Mouse (Mus musculus) limb, embryonic 15.5 days (tissue): ENCODE results near the gene H13. TPM values are rescaled to one million over a fixed set of nuclear protein-coding genes. Genes with fewer than 3 reads are reported as not detected.

Experiments used
- ATAC-seq: fragments of 200-750 bp; cut with Nextera tagmentation; 2 replicates; pipeline ENCODE4 v1.8.0; 2017; ENCODE audit warnings: low read depth, moderate TSS enrichment; ENCODE audit not compliant: insufficient number of reproducible peaks, low FRiP score, low TSS enrichment
- H3K27ac ChIP-seq: fragments of 300-500 bp; sonication (generic); 2 replicates; pipeline ENCODE4 v1.5.1; 2015; ENCODE audit warnings: moderate library complexity, mild to moderate bottlenecking, inconsistent platforms
- H3K27me3 ChIP-seq: fragments of 300-500 bp; sonication (generic); 2 replicates; pipeline ENCODE4 v1.6.1; 2015; ENCODE audit warnings: inconsistent platforms
- H3K36me3 ChIP-seq: fragments of 300-500 bp; sonication (generic); 2 replicates; pipeline ENCODE4 v1.6.1; 2015; ENCODE audit warnings: inconsistent platforms
- H3K4me1 ChIP-seq: fragments of 300-500 bp; sonication (generic); 2 replicates; pipeline ENCODE4 v1.6.1; 2015; ENCODE audit warnings: inconsistent platforms
- H3K4me2 ChIP-seq: fragments of 300-500 bp; sonication (generic); 2 replicates; pipeline ENCODE4 v1.6.1; 2015; ENCODE audit warnings: mild to moderate bottlenecking, inconsistent platforms
- H3K4me3 ChIP-seq: fragments of 300-500 bp; sonication (generic); 2 replicates; pipeline ENCODE4 v1.5.1; 2015; ENCODE audit warnings: mild to moderate bottlenecking, inconsistent platforms
- H3K9ac ChIP-seq: fragments of 300-500 bp; sonication (generic); 2 replicates; pipeline ENCODE4 v1.6.1; 2015; ENCODE audit warnings: inconsistent platforms
- H3K9me3 ChIP-seq: fragments of 300-500 bp; sonication (generic); 2 replicates; pipeline ENCODE4 v1.6.1; 2016; ENCODE audit warnings: inconsistent platforms
- WGBS: fragments of 180-500 bp; shearing (Covaris S2); methylation state at CpG from one replicate; pipeline ENCODE4 v1.1.7; 2015; 5-methylcytosine and 5-hydroxymethylcytosine counted together
- polyA plus RNA-seq: library from polyadenylated mRNA; unstranded; fragments of >200 nt; fragmentation: Nextera tagmentation; extraction: Ambion mirVana; gene quantifications from 2 replicates; pipeline ENCODE4 v1.2.1, GENCODE M21; 2015

Gene H13
- polyA plus RNA-seq, 1 experiment from 2014 or later, result 143 TPM

DNA sequence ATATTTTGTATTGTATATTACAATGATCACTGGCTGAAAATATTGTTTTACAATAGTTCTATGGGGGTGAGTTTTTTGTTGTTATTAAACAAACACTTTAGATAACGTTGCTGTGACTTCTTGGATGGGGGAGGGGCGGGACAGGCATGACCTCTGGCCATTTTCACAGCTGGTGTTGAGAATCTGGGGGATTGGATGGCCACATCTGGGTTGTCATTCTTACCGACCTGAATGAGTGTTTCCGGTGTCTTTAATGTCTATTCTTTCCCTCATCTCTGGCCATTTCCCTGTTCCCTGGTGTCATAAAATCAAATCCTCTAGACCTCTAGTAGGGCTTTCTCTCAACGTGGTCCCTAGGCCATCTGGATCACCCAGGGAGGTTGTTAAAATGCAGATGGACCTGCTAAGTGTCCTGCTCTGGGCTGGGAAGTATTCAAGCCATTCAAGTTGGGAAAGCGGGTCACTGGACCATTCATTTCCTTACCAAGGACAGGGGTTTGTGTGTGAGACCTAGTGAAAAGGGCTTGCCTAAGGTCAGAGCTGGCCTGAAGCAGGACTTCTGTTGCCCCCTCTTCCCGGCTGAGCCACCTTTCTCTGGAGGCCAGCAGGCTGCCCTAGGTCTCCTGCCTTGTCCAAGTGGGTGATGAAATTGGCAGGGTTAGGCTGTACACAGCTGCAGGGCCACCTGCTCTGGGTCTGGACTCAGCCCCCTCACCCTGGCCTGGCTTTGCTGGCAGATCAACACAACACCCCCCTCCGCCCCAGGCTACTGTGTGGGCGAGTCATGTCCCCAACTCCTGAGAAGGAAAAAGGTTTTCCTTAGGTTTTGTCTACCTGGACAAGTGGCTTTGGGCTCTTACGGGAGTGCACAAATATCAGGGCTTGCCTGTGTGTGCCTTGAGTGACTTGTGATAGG lies 68.3 kb downstream of the H13 start:
- 7% methylated on average over 10 of the region's 10 CpGs for WGBS
- Histone ChIP-seq H3K4me1 (peaks cover 69% of the 10 kb centered on the region), H3K4me3 (peak overlapping the region; percentile 79), H3K4me2 (peak overlapping the region; percentile 82), H3K27ac (peak overlapping the region; percentile 94), H3K27me3 (no peaks in the 10 kb centered on the region), H3K36me3 (no peaks in the 10 kb centered on the region), H3K9ac (peak overlapping the region; percentile 85), H3K9me3 (no peaks in the 10 kb centered on the region)
- no peak for ATAC-seq

DNA sequence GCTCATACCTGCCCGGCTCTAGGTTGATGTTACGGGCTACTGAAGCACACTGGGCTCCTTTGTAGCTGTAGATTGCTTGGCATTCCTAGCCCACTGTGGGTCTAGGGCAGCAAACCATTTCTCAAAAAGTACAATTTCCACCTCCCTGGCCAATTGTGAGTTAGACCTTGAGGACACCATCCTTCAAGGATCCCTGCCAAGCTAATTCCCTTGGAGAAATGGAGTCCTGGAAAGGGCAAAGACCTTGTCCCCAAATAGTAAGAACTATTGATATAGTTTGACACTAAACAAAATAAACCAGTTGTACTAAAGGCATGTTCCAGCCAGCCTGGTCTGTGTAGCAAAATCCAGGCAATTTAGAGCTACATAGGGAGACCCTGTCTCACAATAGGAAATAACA lies 69.1 kb downstream of the H13 start:
- no peak for ATAC-seq
- Histone ChIP-seq H3K36me3 (no peaks in the 10 kb centered on the region), H3K4me2 (peak overlapping the region; percentile 82), H3K9ac (peak overlapping the region; percentile 85), H3K27me3 (no peaks in the 10 kb centered on the region), H3K27ac (peak overlapping the region; percentile 94), H3K4me3 (peak overlapping the region; percentile 79), H3K4me1 (peaks cover 73% of the 10 kb centered on the region), H3K9me3 (no peaks in the 10 kb centered on the region)
- WGBS, result 16% methylated on average over 2 of the region's 2 CpGs

DNA sequence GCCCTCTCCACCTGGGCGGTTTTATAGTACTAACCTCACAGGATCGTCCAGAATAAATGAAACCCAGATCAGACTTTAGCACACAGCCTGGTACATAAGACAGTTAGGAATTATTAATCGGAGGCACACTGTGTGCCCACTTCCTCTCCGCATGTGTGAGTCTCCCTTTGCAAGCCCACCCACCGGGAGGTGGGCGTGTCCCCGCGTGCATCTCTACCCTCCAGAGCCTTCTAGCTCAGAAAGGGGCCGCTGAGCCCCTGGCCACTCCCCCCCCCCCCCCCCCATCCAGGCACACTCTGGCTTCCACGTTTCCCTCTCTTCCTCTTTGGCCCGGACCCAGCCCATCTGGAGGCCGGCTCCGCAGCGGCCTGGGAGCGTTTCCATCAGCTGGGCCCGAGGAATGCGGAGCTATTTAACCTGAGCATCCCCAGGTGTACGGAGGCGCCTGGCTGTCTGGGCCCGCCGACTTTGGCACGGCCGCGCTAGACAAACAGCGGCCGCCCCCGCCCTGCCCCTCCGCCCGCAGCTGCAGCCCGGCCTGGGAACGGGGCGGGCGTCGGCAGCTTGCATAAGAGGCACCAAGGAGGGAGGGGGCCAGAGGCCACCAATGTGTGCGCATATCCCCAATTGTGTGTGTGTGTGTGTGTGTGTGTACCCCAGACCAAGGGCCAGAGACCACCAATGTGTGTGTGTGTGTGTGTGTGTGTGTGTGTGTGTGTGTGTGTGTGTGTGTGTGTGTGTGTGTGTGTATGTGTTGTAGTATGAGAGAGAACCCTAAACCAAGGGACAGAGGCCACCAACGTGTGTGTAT lies 70.0 kb downstream of the H13 start:
- peak overlapping the region; percentile 94 for H3K27ac ChIP-seq
- peak overlapping the region; percentile 82 for H3K4me2 ChIP-seq
- H3K4me3 ChIP-seq, result peak overlapping the region; percentile 79
- no peaks in the 10 kb centered on the region for H3K9me3 ChIP-seq
- ATAC-seq, result peak; percentile 78
- under 1% methylated on average over 34 of the region's 36 CpGs for WGBS
- peaks cover 69% of the 10 kb centered on the region for H3K4me1 ChIP-seq
- H3K36me3 ChIP-seq, result no peaks in the 10 kb centered on the region
- 0 out of 2 replicates have a peak overlapping the region, but pooled peaks have one; percentile 10 for H3K9ac ChIP-seq
- no peaks in the 10 kb centered on the region for H3K27me3 ChIP-seq

DNA sequence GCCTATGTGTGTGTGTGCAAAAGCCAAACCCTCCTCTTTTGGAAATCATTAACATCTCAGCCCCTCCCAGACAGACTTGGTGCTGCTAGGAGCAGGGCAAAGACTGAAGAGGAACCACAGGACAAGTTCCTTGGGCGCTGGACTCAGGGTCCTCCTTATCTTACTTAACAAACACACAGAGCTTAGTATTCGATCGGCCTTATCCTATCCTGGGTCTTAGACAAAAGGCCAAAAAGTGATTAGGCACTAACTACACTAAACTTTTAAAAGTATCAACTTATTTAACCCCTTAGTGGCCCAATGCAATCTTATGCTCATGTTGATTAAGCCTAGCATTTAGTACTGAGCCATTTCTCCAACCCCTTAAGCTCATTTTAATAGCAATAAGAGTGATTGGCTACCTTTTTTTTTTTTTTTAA lies 70.6 kb downstream of the H13 start:
- Histone ChIP-seq H3K27me3 (no peaks in the 10 kb centered on the region), H3K4me2 (peak overlapping the region; percentile 82), H3K4me1 (peaks cover 63% of the 10 kb centered on the region), H3K27ac (peak overlapping the region; percentile 94), H3K36me3 (no peaks in the 10 kb centered on the region), H3K4me3 (peak overlapping the region; percentile 79), H3K9me3 (no peaks in the 10 kb centered on the region), H3K9ac (no peak overlapping the region)
- WGBS, result 11% methylated on average over 3 of the region's 3 CpGs
- ATAC-seq, result no peak

DNA sequence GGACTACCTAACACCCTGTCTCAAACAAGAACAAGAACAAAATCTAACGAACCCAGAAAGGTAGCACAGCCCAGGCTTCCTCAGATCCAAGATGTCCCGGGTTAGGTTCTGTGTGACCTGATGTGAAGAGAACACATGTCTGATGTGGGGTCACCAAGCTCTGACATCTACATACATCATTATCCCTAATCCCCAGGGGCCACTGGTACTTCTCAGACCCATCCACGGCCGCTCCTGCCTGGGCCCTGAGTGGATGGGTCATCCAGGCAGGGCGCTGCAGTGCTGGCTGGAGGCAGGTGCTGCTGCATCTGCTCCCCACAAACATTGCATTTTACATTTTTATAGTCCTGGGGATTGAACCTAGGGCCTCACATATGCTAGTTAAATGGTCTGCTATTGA lies 71.2 kb downstream of the H13 start:
- no peak for ATAC-seq
- Histone ChIP-seq H3K4me2 (no peak overlapping the region), H3K9ac (no peak overlapping the region), H3K9me3 (no peaks in the 10 kb centered on the region), H3K27ac (peak overlapping the region; percentile 94), H3K36me3 (no peaks in the 10 kb centered on the region), H3K4me3 (no peak overlapping the region), H3K4me1 (peaks cover 58% of the 10 kb centered on the region), H3K27me3 (no peaks in the 10 kb centered on the region)
- 53% methylated on average over 5 of the region's 5 CpGs for WGBS

DNA sequence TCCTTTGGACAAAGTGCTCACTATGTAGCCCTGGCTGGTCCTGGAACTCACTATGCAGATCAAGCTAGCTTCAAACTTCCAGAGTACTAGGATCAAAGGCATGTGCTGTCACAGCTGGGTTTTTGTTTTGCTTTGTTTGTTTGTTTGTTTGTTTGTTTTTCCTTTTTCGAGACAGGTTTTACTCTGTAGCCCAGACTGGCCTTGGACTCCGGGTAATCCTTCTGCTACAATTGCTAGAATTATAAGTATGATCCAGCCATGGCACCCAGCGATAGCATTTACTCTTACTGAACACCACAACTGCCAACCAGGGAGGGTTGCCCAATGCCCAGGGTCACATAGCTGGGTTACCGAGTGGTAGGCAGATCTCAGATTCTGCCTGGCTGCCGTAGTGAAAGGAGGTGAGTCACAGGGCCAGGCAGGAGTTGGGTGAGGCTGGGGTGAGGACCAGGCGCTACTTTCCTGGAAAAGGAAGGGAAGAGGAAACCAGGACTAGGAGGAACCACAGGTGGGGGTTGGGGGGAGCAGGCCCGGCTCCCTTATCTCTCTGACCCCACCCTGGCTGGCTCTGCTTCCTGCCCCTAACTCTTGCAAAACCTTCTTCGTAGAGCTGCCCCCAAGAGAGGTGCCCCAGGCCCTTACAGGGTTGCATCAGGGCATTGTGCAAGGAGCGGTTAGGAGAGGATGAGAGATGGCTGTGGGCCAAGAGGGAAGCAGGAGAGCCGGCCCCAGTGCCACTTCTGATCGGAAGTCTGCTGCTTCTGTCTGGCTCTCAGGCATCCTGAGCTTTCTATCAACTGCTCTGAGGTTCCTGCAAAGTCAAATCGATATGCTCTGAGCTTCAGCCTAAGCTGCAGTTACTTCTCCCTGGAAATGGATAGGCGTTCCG lies 72.1 kb downstream of the H13 start:
- peak overlapping the region; percentile 23 for H3K4me2 ChIP-seq
- H3K9ac ChIP-seq, result no peak overlapping the region
- ATAC-seq, result no peak

DNA sequence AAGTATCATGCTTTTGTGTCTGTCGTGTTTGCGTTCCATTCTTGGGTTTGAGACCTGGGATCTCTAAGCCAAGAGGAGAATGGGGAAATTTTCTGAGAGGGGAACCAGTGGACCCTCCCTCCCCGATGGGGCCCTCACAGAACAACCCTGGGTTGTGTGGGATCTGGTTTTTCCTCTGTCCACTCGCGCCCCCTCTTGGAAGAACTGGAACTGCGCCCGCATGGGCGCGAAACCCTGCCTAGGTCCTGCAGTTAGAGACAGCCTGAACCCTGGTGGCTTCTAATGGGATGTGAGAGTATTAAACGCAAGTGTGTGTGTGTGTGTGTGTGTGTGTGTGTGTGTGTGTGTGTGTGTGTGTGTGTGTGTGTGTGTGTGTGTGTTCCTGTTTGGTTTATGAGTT lies 73.2 kb downstream of the H13 start:
- no peaks in the 10 kb centered on the region for H3K36me3 ChIP-seq
- no peak overlapping the region for H3K4me2 ChIP-seq
- H3K27ac ChIP-seq, result peak overlapping the region; percentile 70
- H3K4me3 ChIP-seq, result no peak overlapping the region
- 28% methylated on average over 10 of the region's 10 CpGs for WGBS
- H3K9me3 ChIP-seq, result no peaks in the 10 kb centered on the region
- peaks cover 53% of the 10 kb centered on the region for H3K4me1 ChIP-seq
- no peaks in the 10 kb centered on the region for H3K27me3 ChIP-seq
- no peak overlapping the region for H3K9ac ChIP-seq
- ATAC-seq, result no peak

More for the DNA sequence above, 72.1 kb downstream of the H13 start:
- H3K27me3 ChIP-seq, result no peaks in the 10 kb centered on the region
- H3K27ac ChIP-seq, result peak overlapping the region; percentile 70
- no peaks in the 10 kb centered on the region for H3K9me3 ChIP-seq
- WGBS, result 25% methylated on average over 14 of the region's 14 CpGs
- peaks cover 53% of the 10 kb centered on the region for H3K4me1 ChIP-seq
- no peak overlapping the region for H3K4me3 ChIP-seq
- no peaks in the 10 kb centered on the region for H3K36me3 ChIP-seq

DNA sequence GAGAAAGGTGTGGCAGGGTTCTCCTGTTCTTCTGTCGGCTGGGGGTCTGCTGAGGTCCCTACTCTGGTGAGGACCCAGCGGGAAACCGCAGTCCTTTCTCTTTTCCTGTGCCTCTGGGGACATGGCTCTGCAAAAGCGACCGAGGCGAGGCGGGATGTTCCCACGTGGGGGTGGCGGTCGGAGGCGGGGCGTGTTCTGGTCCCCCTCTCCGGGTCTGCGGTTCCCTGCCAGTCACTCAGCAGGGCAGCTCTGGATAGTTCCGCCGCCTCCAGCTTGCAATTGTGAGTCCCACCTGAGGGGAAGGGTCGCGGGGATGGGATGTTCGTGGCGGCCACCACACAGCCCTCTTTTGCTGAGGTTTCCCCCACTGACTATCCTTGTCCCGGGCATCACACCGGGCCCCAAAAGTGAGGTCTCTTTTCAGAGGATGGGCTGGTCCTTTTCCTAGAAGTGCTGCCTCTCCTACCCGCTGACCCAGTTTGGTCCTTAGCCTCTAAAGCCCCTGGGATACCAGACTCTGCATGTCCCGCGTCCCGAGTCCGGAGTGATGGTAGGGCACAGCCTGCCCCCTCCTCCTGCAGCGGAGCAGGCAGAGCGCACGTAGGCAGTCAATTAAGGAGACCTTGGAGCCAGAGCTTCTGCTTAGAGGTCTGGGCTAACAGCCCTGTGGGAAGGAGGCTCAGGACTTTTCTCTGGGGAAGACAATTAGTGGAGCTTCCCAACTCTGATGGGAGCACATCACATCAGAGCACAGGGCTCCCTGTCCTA lies 84.9 kb downstream of the H13 start, which contains the start of gene Cox4i2:
Gene Cox4i2, plus strand, starts transcription at position 230 of the 768 bp plus-strand sequence.
- Histone ChIP-seq H3K9me3 (no peaks in the 10 kb centered on the region), H3K27me3 (no peaks in the 10 kb centered on the region), H3K4me2 (peak within 1 kb of the TSS; percentile 56), H3K9ac (peak within 1 kb of the TSS; percentile 21), H3K4me1 (peaks cover 28% of the 10 kb centered on the region), H3K27ac (no peak within 1 kb of the TSS), H3K4me3 (peak within 1 kb of the TSS; percentile 34), H3K36me3 (no peaks in the 10 kb centered on the region)
- WGBS, result 3% methylated on average over 30 of the region's 30 CpGs
- ATAC-seq, result no peak

DNA sequence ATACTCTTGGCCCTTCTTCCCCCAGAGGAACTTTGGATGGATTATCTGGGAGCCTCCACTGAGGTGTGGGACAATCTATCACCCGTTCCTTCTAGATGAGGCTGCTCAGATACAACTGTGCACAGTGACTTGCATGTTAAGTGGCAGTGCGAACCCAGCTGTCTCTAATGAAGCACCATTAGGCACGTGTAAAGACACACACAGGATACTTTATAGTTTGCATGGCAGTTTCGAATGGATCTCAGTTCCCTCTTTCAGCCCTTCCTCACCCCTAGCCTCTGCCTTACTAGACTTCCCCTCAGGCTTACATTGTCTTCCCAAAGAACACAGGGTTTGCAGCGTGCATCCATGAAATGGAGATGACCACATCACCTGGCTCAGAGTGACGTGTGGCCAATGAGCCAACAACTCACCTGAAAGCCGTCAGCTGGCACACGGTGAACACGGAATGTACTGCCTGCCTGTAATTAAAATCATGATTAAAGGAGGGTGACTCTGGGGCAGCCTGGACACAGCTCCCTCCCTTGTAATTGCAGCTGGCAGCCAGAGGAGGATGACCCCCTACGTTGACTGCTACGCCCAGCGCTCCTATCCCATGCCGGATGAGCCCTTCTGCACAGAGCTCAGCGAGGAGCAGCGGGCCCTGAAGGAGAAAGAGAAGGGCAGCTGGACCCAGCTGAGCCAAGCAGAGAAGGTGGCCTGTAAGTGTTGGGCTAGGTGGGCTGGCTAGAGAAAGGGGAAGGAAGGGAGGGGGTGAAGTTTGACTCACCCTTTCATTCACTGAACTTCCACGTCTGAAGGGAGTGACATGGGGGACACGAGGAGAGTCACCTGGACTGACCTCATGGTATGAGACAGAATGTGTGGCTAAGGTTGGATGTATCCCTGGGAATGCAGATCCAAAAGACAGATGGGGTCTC lies 87.5 kb downstream of the H13 start:
- Histone ChIP-seq H3K27ac (no peak overlapping the region), H3K4me2 (no peak overlapping the region), H3K4me3 (no peak overlapping the region), H3K9ac (no peak overlapping the region), H3K9me3 (no peaks in the 10 kb centered on the region), H3K4me1 (peaks cover 26% of the 10 kb centered on the region), H3K36me3 (no peaks in the 10 kb centered on the region), H3K27me3 (no peaks in the 10 kb centered on the region)
- 65% methylated on average over 17 of the region's 17 CpGs for WGBS
- no peak; the same call in 1 of the 2 replicates for ATAC-seq

DNA sequence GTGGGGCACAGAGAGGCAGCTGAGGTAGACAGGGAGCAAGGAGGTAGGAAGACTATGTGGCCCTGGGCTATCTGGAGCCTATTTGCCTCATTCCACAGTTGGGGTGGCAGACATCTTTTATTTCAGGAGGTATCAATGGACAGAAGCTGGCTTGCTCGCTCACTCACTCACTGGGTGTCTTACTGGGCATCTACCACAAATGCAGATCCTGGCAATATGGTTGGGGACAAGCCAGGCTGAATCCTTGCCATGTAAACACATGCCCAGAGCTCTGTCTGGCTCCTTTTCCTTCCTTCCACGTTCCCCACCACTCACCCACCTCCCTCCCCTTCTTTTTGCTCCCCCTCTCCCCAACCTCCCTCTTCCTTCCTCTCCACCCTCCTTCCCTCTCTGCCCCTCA lies 88.2 kb downstream of the H13 start:
- H3K4me1 ChIP-seq, result peaks cover 26% of the 10 kb centered on the region
- WGBS, result 59% methylated on average over 2 of the region's 2 CpGs
- no peak overlapping the region for H3K4me2 ChIP-seq
- no peak overlapping the region for H3K4me3 ChIP-seq
- H3K36me3 ChIP-seq, result no peaks in the 10 kb centered on the region
- H3K27ac ChIP-seq, result no peak overlapping the region
- H3K27me3 ChIP-seq, result no peaks in the 10 kb centered on the region
- no peak for ATAC-seq
- H3K9me3 ChIP-seq, result no peaks in the 10 kb centered on the region
- no peak overlapping the region for H3K9ac ChIP-seq
